Mouse (Mus musculus) cerebellum, adult 9-10 months (tissue): Measurements from ENCODE around the gene Ubqln4.

Source experiments
- DNase-seq: peaks from one replicate; pipeline ENCODE4 v3.0.0; 2022

Ubqln4 gene

GRCm38 (mm10) chr3:88607065-88607757, 53.7 kb downstream of the Ubqln4 start:
- peak; percentile 95 for DNase-seq

DNA sequence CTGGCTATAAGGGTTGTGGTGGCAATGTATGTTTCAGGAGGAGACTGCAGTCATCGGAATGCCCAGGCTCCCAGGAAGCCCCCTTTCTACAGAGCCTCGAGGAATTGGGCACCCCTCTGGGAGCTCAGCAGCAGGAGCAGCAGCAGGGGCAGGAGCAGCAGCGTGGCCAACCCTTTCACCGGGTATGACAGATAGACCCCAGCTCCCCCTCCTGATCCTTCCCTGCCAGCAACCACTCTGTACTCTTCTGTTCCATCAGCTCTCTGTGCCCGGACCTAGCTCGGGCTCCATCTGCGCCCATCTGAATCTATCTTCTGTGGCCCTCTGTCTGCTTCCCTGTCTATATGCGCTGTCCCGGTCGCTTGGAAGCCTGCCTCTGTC, 54.2 kb downstream of the Ubqln4 start:
- DNase-seq: peak; percentile 29

- DNase-seq: no peak
Observed at GRCm38 (mm10) chr3:88609066-88609465, 55.5 kb downstream of the Ubqln4 start.

GRCm38 (mm10) chr3:88614418-88614817, 60.9 kb downstream of the Ubqln4 start:
- DNase-seq: no peak

GRCm38 (mm10) chr3:88615117-88615516, 61.6 kb downstream of the Ubqln4 start:
- peak; percentile 57 for DNase-seq

DNA sequence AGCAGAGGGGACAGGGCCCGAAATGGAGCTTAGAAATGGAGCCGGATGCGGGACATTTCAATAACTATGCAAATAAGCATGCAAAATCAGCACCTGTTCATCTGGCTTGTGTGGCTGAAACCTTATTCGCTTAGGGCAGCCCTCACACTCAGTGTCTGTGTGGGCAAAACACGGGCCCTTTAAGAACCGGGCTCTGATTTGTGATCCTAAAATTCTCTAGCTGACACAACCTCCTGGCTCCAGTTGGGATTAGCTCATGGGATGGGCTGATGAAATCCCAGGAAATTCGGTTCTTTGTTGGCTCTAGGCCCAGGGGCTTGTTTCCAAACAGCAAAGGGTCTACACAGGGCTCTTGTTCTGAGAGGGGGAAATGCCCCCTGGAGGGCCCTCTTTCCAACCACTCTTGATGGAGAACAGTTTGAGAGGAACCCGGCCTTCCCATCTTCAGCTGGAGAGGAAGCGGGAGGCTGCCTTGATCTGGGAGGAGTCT, 62.4 kb downstream of the Ubqln4 start:
- peak; percentile 86 for DNase-seq

- peak; percentile 54 for DNase-seq
Observed at GRCm38 (mm10) chr3:88616951-88617500, 63.5 kb downstream of the Ubqln4 start.

- peak; percentile 53 for DNase-seq
Observed at GRCm38 (mm10) chr3:88618074-88618871, 64.7 kb downstream of the Ubqln4 start.
